16 mouse cellular contexts compared by ENCODE assay signal in genomic region chr5:115140726-115141125, GRCm38 (mm10). TPM values are rescaled to one million over a fixed set of nuclear protein-coding genes. Genes with fewer than 3 reads are reported as not detected.
"Had no signal": no experiment of that assay in that cellular context is flagged by ENCODE, and none has a peak within 500 bp of the region (broad histone marks: within the 10 kb centered on the region; RNA-seq: fewer than 3 reads in every experiment).

No protein-coding gene starts in this region.

- DNase-seq: kidney, postnatal 4 days; liver; liver, embryonic 13.5 days; liver, postnatal 0 days; right cerebral cortex, postnatal 14 days; thymus, adult 18-20 months; thymus, postnatal 25 days had no signal

- H3K4me3 ChIP-seq: layer of hippocampus, adult 2 months; limb, embryonic 12.5 days; liver, embryonic 13.5 days; midbrain, embryonic 13.5 days had no signal

- H3K4me1 ChIP-seq: liver, embryonic 13.5 days; midbrain, embryonic 13.5 days had no signal

- H3K9me3 ChIP-seq: limb, embryonic 12.5 days; liver, embryonic 13.5 days; midbrain, embryonic 13.5 days had no signal

- H3K9ac ChIP-seq: limb, embryonic 12.5 days; liver, embryonic 13.5 days; liver, postnatal 0 days; midbrain, embryonic 13.5 days had no signal

- H3K27ac ChIP-seq: kidney, postnatal 0 days; layer of hippocampus, adult 2 months; limb, embryonic 12.5 days; liver, embryonic 13.5 days; midbrain, embryonic 13.5 days had no signal

- H3K27me3 ChIP-seq: limb, embryonic 12.5 days; midbrain, embryonic 13.5 days had no signal

RNA-seq across cellular contexts. Expression of gene Gm10401, which starts 42.6 kb away (rescaled TPM):
- total RNA-seq: layer of hippocampus, adult 2 months; layer of hippocampus, postnatal 10 days; left cerebral cortex, postnatal 36 days; megakaryocyte-erythroid progenitor cell, adult 5-6 weeks; midbrain, postnatal 0 days had no signal
- polyA plus RNA-seq: small intestine, adult 2 months had no signal

RNA-seq across cellular contexts. Expression of gene Cabp1, which starts 53.5 kb away (rescaled TPM):
- total RNA-seq: megakaryocyte-erythroid progenitor cell, adult 5-6 weeks had no signal
- polyA plus RNA-seq: liver, embryonic 13.5 days; liver, postnatal 0 days had no signal
